Mouse (Mus musculus) forebrain, embryonic 15.5 days (tissue): ENCODE results near the gene Hmcn2. TPM values are rescaled to one million over a fixed set of nuclear protein-coding genes. Genes with fewer than 3 reads are reported as not detected.

Experiments
- ATAC-seq: fragments of 200-750 bp; cut with Nextera tagmentation; replicated peaks from 2 replicates; pipeline ENCODE4 v1.8.0; 2017; ENCODE audit warnings: mild to moderate bottlenecking, moderate TSS enrichment, moderate library complexity
- H3K27ac ChIP-seq: fragments of 300-500 bp; sonication (generic); replicated peaks from 2 replicates; pipeline ENCODE4 v1.5.1; 2015; ENCODE audit warnings: mild to moderate bottlenecking, inconsistent platforms
- H3K27me3 ChIP-seq: fragments of 300-500 bp; sonication (generic); 2 replicates; pipeline ENCODE4 v1.6.1; 2015; ENCODE audit warnings: inconsistent platforms
- H3K36me3 ChIP-seq: fragments of 300-500 bp; sonication (generic); 2 replicates; pipeline ENCODE4 v1.6.1; 2015; ENCODE audit warnings: mild to moderate bottlenecking, inconsistent platforms
- H3K4me1 ChIP-seq: fragments of 300-500 bp; sonication (generic); 2 replicates; pipeline ENCODE4 v1.6.1; 2015; ENCODE audit warnings: inconsistent platforms
- H3K4me2 ChIP-seq: fragments of 300-500 bp; sonication (generic); replicated peaks from 2 replicates; pipeline ENCODE4 v1.6.1; 2015; ENCODE audit warnings: mild to moderate bottlenecking, inconsistent platforms
- H3K4me3 ChIP-seq: fragments of 300-500 bp; sonication (generic); 2 replicates; pipeline ENCODE4 v1.5.1; 2015; ENCODE audit warnings: mild to moderate bottlenecking, inconsistent platforms
- H3K9ac ChIP-seq: fragments of 300-500 bp; sonication (generic); replicated peaks from 2 replicates; pipeline ENCODE4 v1.6.1; 2015; ENCODE audit warnings: mild to moderate bottlenecking, inconsistent platforms
- H3K9me3 ChIP-seq: fragments of 300-500 bp; sonication (generic); 2 replicates; pipeline ENCODE4 v1.6.1; 2016; ENCODE audit warnings: inconsistent platforms
- WGBS: fragments of 180-500 bp; shearing (Covaris S2); methylation state at CpG from one replicate; pipeline ENCODE4 v1.1.7; 2015; ENCODE audit warnings: mixed read lengths; 5-methylcytosine and 5-hydroxymethylcytosine counted together
- polyA plus RNA-seq: library from polyadenylated mRNA; unstranded; fragments of >200 nt; fragmentation: Nextera tagmentation; extraction: Ambion mirVana; gene quantifications from 2 replicates; pipeline ENCODE4 v1.2.1, GENCODE M21; 2015

Gene Hmcn2
- polyA plus RNA-seq, 1 experiment from 2014 or later = 0.19 TPM

GRCm38 (mm10) chr2:31463253-31463652, 149.0 kb downstream of the Hmcn2 start:
- H3K4me2 ChIP-seq = no peak overlapping the region
- H3K4me3 ChIP-seq = no peak overlapping the region
- H3K4me1 ChIP-seq = peaks cover 7% of the 10 kb centered on the region
- no peaks in the 10 kb centered on the region for H3K36me3 ChIP-seq
- H3K9ac ChIP-seq = no peak overlapping the region
- peaks cover 47% of the 10 kb centered on the region for H3K27me3 ChIP-seq
- no peak for ATAC-seq
- no peaks in the 10 kb centered on the region for H3K9me3 ChIP-seq
- no peak overlapping the region for H3K27ac ChIP-seq
- 89% methylated on average over 7 of the region's 7 CpGs for WGBS

GRCm38 (mm10) chr2:31463696-31464528, 149.7 kb downstream of the Hmcn2 start:
- H3K27me3 ChIP-seq = peaks cover 47% of the 10 kb centered on the region
- no peaks in the 10 kb centered on the region for H3K9me3 ChIP-seq
- peaks cover 7% of the 10 kb centered on the region for H3K4me1 ChIP-seq
- H3K4me2 ChIP-seq = no peak overlapping the region
- no peaks in the 10 kb centered on the region for H3K36me3 ChIP-seq
- WGBS = 64% methylated on average over 8 of the region's 8 CpGs
- H3K4me3 ChIP-seq = no peak overlapping the region
- no peak for ATAC-seq
- no peak overlapping the region for H3K27ac ChIP-seq
- no peak overlapping the region for H3K9ac ChIP-seq

DNA sequence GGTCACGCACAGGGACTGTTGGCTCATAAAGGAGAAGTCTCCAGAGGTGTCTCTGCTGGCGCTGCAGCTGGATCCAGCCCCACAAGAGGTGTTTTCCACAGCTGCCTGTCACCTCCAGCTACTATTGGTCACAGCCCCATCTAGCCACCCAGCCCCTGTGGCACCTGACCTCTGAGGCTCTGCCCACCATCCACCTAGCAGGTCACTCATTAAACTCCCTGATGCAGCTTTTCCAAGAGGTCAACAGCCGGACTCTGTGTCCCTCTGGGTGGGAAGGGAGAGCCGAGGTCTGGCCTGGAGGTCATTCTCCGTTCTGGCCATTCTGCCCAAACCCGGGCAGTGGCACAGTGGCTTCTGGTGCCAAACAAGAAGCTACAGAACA, 150.3 kb downstream of the Hmcn2 start:
- Histone ChIP-seq H3K36me3 (no peaks in the 10 kb centered on the region), H3K27me3 (peaks cover 46% of the 10 kb centered on the region), H3K4me1 (peaks cover 12% of the 10 kb centered on the region), H3K27ac (no peak overlapping the region), H3K4me2 (no peak overlapping the region), H3K9me3 (no peaks in the 10 kb centered on the region), H3K4me3 (no peak overlapping the region), H3K9ac (no peak overlapping the region)
- 77% methylated on average over 6 of the region's 6 CpGs for WGBS
- no peak for ATAC-seq

- H3K9me3 ChIP-seq = no peaks in the 10 kb centered on the region
- peaks cover 42% of the 10 kb centered on the region for H3K27me3 ChIP-seq
- no peak for ATAC-seq
- H3K4me1 ChIP-seq = peaks cover 14% of the 10 kb centered on the region
- WGBS = 76% methylated on average over 1 of the region's 1 CpGs
- H3K4me2 ChIP-seq = no peak overlapping the region
- no peak overlapping the region for H3K27ac ChIP-seq
- no peaks in the 10 kb centered on the region for H3K36me3 ChIP-seq
- H3K9ac ChIP-seq = no peak overlapping the region
- no peak overlapping the region for H3K4me3 ChIP-seq
Observed at GRCm38 (mm10) chr2:31467457-31467856, 153.2 kb downstream of the Hmcn2 start.

DNA sequence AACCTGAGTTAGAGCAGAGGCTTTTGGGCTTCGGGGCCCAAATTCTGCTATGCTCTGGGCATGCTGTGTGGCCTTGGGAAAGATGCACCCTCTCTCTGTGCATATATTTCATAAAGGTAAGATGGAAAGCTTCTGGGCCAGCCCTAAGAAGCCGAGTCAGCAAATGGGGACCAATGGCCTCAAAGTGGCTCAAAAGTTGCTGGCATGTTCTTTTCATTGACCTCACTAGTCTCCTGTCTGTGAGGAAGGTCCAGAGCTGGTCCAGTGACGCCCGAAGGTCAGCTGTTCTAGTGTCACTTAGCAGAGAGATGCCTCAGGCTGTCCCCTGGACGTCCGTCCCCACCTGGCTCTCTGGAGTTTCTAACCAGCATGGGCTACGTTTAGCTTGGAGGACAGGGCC, 154.6 kb downstream of the Hmcn2 start:
- Histone ChIP-seq H3K4me1 (peaks cover 14% of the 10 kb centered on the region), H3K4me3 (no peak overlapping the region), H3K27me3 (peaks cover 31% of the 10 kb centered on the region), H3K4me2 (no peak overlapping the region), H3K9ac (no peak overlapping the region), H3K9me3 (no peaks in the 10 kb centered on the region), H3K36me3 (no peaks in the 10 kb centered on the region), H3K27ac (no peak overlapping the region)
- 72% methylated on average over 7 of the region's 7 CpGs for WGBS
- ATAC-seq = no peak

- Histone ChIP-seq H3K4me1 (peaks cover 14% of the 10 kb centered on the region), H3K27ac (no peak overlapping the region), H3K27me3 (peaks cover 27% of the 10 kb centered on the region), H3K36me3 (no peaks in the 10 kb centered on the region), H3K4me3 (peak overlapping the region; percentile 42), H3K9me3 (no peaks in the 10 kb centered on the region), H3K4me2 (peak overlapping the region; percentile 84), H3K9ac (peak overlapping the region; percentile 40)
- ATAC-seq = no peak
- 22% methylated on average over 7 of the region's 7 CpGs for WGBS
Observed at GRCm38 (mm10) chr2:31469480-31469879, 155.3 kb downstream of the Hmcn2 start.

DNA sequence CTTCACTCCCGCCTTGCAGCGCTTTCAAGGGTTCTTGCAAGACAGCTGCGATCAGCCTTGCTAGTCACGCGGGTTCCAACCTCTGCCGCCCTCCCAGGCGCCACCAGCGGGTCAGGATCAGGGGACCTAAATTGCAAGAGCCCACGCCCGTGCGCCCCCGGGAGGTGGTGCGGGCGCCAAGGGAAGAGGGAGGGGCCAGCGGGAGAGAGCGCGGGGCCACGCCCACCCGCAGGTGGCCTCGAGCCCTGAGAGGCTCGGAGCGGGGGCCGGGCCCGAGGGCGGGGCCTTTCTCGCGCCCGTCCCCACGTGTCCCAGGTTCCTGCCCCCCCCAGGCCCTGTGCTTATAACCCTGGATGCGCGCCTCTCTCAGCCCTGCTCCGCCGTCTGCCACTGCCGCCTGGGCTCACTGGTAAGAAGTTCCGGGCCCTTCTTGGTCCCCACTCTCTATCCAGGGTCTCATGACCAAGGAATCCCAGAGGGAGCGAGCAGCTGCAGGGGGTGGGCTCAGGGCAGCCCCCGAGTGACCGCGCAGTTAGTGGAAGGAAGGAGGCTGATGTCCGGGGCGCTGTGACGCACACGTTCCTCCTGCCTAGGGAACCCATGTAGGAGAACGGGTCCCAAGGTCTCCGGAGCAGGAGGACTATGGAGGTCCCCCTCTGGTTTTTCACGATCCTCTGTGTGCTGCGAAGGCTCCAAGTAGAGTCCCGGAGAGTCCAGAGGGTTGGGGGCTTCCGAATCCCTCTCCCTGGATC, 155.9 kb downstream of the Hmcn2 start, which contains the start of gene Ass1:
Ass1 (plus strand) TSS at position 277 of the 752 bp plus-strand sequence.
- H3K36me3 ChIP-seq = no peaks in the 10 kb centered on the region
- H3K27me3 ChIP-seq = peaks cover 27% of the 10 kb centered on the region
- no peak within 1 kb of the TSS for H3K27ac ChIP-seq
- under 1% methylated on average over 48 of the region's 49 CpGs for WGBS
- ATAC-seq = peak; percentile 68
- H3K4me3 ChIP-seq = peak within 1 kb of the TSS; percentile 42
- peak within 1 kb of the TSS; percentile 40 for H3K9ac ChIP-seq
- peaks cover 14% of the 10 kb centered on the region for H3K4me1 ChIP-seq
- peak within 1 kb of the TSS; percentile 84 for H3K4me2 ChIP-seq
- H3K9me3 ChIP-seq = no peaks in the 10 kb centered on the region

DNA sequence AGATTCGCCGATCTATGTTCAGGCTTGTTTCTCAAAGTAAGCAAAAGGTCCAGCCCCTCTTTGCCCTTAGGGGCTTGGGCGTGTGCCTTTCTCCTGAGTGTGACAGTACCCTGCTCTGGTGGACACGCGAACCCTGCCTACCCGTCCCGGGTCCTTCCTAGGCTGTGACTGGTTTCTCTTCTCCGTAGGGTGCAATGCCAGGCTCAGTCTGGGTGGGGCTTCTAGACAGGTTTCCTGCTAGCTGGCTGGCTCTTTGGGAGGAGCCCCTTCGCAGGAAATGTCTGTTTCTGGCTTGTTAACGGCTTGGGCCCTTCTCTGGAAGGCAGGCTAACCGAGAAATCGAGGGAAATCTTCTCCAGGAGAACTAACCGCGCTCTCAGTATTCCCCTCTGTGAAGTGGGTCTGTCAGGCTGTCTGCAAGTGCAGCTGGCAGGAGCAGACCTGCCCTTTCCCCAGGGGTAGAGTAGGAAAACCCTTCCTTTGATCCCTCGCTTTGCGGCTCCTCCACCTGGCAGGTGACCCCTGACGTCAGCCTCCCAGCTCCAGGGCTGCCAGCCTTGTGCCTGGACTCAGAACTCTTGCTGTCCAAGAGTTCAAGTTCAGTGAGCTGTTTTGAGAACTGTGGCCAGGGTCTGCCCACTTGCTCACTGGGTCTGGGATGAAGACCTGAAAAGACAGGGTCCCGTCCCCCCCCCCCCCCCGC, 156.6 kb downstream of the Hmcn2 start:
- ATAC-seq = no peak; the same call in 1 of the 2 replicates
- Histone ChIP-seq H3K27me3 (peaks cover 27% of the 10 kb centered on the region), H3K4me3 (peak overlapping the region; percentile 42), H3K9me3 (no peaks in the 10 kb centered on the region), H3K36me3 (no peaks in the 10 kb centered on the region), H3K27ac (no peak overlapping the region), H3K4me1 (peaks cover 14% of the 10 kb centered on the region), H3K9ac (0 out of 2 replicates have a peak overlapping the region, but pooled peaks have one; percentile 40), H3K4me2 (peak overlapping the region; percentile 84)
- 9% methylated on average over 17 of the region's 19 CpGs for WGBS

GRCm38 (mm10) chr2:31471611-31472010, 157.4 kb downstream of the Hmcn2 start:
- Histone ChIP-seq H3K4me1 (peaks cover 14% of the 10 kb centered on the region), H3K9ac (no peak overlapping the region), H3K4me3 (no peak overlapping the region), H3K4me2 (no peak overlapping the region), H3K9me3 (no peaks in the 10 kb centered on the region), H3K27me3 (peaks cover 27% of the 10 kb centered on the region), H3K27ac (no peak overlapping the region), H3K36me3 (no peaks in the 10 kb centered on the region)
- no peak for ATAC-seq
- WGBS = 60% methylated on average over 6 of the region's 6 CpGs

DNA sequence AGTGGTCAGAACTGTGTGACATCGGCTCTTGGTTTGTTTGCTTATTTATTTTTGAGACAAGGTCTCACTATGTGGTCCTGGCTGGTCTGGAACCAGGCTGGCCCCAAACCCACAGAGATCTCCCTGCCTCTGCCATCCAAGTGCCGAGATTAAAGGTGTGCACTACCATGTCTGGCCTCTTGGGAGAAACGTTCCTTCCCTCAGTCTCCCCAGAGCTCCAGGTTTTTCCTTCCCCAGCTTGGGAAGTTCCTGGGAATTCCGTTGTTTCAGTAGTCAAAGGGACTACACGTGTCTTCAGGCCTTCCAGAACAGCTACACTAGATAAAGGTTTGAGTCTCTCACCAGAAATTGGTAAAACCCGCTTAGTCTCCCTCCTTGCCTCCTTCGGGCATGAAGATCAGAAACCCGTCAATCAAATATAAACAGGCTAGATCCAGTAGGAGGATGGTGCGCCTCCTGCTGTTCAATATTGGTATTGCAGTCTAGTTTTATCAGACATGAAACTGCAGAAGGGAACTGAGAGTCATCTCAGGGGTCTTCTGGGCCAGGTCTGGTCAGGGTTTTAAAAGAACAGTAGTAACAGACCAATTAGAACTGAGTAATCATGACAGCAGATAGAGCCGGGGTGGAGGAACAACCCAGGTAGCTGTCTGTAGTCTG, 158.3 kb downstream of the Hmcn2 start:
- H3K9ac ChIP-seq = no peak overlapping the region
- H3K4me1 ChIP-seq = peaks cover 14% of the 10 kb centered on the region
- H3K4me3 ChIP-seq = no peak overlapping the region
- no peak overlapping the region for H3K27ac ChIP-seq
- H3K9me3 ChIP-seq = no peaks in the 10 kb centered on the region
- H3K36me3 ChIP-seq = no peaks in the 10 kb centered on the region
- ATAC-seq = no peak
- 44% methylated on average over 10 of the region's 10 CpGs for WGBS
- H3K27me3 ChIP-seq = peaks cover 27% of the 10 kb centered on the region
- no peak overlapping the region for H3K4me2 ChIP-seq

DNA sequence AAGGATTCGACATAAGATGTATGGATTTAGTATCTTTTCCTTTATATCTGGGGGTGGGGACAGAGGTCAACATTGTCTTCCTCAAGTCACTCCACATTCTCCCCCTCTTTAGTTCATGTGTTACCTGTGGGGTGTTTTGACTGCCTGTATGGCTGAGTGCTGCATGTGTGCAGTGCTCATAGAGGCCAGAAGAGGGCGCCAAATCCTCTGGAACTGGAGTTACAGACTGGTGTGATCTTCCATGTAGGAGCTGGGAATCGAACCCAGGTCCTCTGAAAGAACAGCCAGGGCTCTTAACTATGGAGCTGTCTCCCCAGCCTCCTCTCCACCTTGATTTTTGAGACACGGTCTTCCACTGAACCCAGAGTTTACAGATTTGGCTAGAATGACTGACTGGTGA, 159.7 kb downstream of the Hmcn2 start:
- no peaks in the 10 kb centered on the region for H3K9me3 ChIP-seq
- no peak overlapping the region for H3K9ac ChIP-seq
- 68% methylated on average over 4 of the region's 4 CpGs for WGBS
- H3K4me1 ChIP-seq = peaks cover 14% of the 10 kb centered on the region
- no peak overlapping the region for H3K4me3 ChIP-seq
- no peaks in the 10 kb centered on the region for H3K36me3 ChIP-seq
- H3K27ac ChIP-seq = no peak overlapping the region
- no peak overlapping the region for H3K4me2 ChIP-seq
- peaks cover 20% of the 10 kb centered on the region; the same call in 1 of the 2 replicates for H3K27me3 ChIP-seq
- no peak for ATAC-seq
